Mouse (Mus musculus): Measurements from ENCODE around the gene Zfp296. TPM values are rescaled to one million over a fixed set of nuclear protein-coding genes. Genes with fewer than 3 reads are reported as not detected.
"Not testable (repeated sequence)": the region's sequence is repeated elsewhere in the genome, so short reads cannot be mapped to it uniquely, and the experiment has no call there.

The Zfp296 gene
- polyA plus RNA-seq, 1 experiment = 1.4 TPM

DNA sequence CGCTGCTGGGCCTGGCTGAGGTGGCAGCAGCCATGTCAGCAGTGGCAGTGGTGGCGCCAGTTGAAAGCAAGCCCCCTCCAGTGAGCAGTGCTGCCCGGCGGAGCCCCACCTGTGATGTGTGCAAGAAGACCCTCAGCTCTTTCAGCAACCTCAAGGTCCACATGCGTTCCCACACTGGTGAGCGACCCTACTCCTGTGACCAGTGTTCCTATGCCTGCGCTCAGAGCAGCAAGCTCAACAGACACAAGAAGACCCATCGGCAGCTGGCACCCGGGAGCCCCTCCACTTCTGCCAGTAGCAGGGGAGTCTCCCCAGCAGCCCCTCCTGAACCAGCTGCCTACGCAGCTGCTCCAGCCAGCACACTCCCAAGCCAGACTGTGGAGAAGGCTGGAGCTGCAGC is 2.7 kb downstream of the Zfp296 start:
- TF ChIP-seq POLR2A (IDR thresholded peaks at IDR 0.05; ENCODE audit: borderline replicate concordance, extremely low read depth, insufficient read depth, insufficient read length, poor library complexity, severe bottlenecking) = no peak
- TF ChIP-seq CTCF (IDR thresholded peaks at IDR 0.05; ENCODE audit: borderline replicate concordance, extremely low read depth, insufficient read depth, insufficient read length) = no peak

DNA sequence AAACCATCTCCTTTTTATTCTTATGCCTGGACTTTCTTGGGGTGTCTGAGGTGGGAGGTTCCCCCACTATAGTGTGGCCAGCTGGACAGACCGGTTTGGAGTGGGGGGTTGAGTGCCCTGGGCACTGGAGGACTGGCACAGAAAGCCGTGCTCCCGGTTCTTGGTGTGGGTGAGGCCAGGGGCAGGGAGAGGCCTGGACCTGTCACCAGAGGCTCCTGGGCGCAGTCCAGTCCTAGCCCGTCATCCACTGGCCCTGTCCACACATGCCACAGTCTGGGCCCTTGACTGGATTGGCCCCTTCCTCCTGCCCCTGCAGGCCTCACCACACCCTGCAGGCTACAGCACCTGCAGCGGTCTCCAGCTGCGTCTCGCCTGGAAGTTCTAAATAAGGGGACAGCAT is 3.5 kb downstream of the Zfp296 start:
- TF ChIP-seq CTCF (IDR thresholded peaks at IDR 0.05; ENCODE audit: borderline replicate concordance, extremely low read depth, insufficient read depth, insufficient read length) (no peak), POLR2A (IDR thresholded peaks at IDR 0.05; ENCODE audit: borderline replicate concordance, extremely low read depth, insufficient read depth, insufficient read length, poor library complexity, severe bottlenecking) (no peak)
- no peak for DNase-seq (ENCODE audit: low read depth)

More for the DNA sequence above, 2.7 kb downstream of the Zfp296 start:
- no peak for DNase-seq (ENCODE audit: low read depth)

DNA sequence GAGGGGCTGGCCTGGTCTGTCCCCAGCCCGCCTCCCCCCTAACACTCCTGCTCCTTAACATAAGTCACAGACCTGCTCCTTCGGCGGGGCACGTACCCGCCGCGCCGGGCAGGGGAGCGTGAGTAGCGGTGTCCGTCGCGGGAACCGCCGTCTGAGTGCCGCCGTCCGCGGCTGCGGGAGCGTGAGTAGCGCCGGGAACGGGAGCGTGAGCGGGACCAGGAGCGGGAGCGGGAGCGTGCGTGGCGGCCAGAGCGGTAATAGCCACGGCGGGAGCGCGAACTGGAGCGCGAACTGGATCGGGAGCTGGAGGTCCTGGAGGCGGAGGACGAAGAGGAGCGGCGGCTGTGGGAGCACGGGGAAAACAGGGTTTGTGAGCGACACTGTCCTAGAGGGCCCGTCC is 9.2 kb downstream of the Zfp296 start:
- TF ChIP-seq CTCF (IDR thresholded peaks at IDR 0.05; ENCODE audit: borderline replicate concordance, extremely low read depth, insufficient read depth, insufficient read length) (no peak), POLR2A (IDR thresholded peaks at IDR 0.05; ENCODE audit: borderline replicate concordance, extremely low read depth, insufficient read depth, insufficient read length, poor library complexity, severe bottlenecking) (no peak)
- peak; percentile 13 for DNase-seq (ENCODE audit: low read depth)

DNA sequence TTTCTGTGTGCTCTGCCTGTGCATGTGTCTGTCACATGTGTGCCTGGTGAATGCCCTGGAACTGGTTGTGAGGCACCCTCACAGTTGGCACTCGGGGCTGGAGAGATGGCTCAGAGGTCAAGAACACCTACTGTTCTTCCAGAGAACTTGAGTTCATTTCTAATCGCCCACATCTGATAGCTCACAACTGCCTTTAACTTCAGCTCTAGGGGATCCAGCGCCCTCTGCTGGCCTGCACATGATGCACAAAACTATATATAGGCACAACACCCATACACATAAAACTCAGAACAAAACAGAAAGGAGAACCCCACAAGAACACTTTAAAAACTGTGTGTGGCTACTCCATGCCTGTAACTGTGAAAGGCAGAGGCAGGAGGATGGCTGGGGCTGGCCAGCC is 12.1 kb downstream of the Zfp296 start:
- TF ChIP-seq CTCF (IDR thresholded peaks at IDR 0.05; ENCODE audit: borderline replicate concordance, extremely low read depth, insufficient read depth, insufficient read length) (peak; percentile 64; the same call in 1 of the 2 replicates), POLR2A (IDR thresholded peaks at IDR 0.05; ENCODE audit: borderline replicate concordance, extremely low read depth, insufficient read depth, insufficient read length, poor library complexity, severe bottlenecking) (no peak)
- DNase-seq (ENCODE audit: low read depth) = peak; percentile 59

DNA sequence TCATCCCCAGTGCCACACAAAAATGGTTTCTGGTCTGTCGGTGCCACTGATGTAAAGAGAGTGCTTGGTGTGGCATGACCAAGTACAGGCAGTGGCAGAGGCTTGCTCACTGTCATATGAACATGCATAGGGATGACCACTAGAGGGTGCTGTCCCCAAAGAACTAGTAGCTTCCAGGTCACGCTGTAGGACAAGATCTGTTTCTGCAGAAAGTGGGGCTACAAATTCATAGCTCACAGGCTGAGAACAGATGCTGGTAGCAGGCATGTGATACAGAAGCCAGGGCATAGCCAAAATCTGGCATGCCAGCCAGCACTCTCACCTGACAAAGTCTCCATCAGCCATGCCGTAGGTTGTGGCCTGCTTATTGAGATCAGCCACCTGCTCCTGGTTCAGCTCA is 12.8 kb downstream of the Zfp296 start:
- peak; percentile 87 for DNase-seq (ENCODE audit: low read depth)
- TF ChIP-seq CTCF (IDR thresholded peaks at IDR 0.05; ENCODE audit: borderline replicate concordance, extremely low read depth, insufficient read depth, insufficient read length) = peak; percentile 80; the same call in 1 of the 2 replicates
- TF ChIP-seq POLR2A (IDR thresholded peaks at IDR 0.05; ENCODE audit: borderline replicate concordance, extremely low read depth, insufficient read depth, insufficient read length, poor library complexity, severe bottlenecking) = no peak

DNA sequence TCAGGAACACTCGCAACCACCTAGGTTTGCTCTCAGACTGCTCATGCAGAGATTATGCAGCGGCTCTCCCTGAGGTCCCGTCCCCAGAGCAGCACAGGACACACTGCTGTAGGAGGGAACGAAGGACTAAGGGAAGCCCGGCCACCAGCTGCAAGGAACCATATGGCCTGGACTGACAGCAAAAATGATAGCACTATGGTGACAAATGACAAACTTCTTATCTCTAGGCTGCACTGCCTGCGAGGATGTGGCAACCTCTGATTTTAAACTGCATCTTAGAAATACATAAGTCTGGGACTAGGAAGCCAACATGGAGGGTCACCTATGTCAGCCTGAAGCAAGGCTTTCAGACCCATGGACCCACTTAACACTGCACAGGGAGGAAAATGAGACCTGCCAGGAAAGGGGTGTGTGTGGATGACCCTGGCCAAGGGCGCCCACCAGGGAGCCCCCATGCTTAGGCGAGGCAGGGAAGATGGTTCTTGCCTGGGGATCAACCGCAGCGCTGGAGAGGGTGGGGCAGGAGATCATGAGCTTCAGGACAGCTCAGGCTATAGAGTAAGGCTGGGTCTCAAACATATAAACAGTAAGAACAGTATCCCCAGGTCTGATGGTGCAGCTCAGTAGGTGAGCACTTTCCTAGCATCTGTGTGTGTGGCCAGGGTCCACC is 16.1 kb downstream of the Zfp296 start:
- TF ChIP-seq CTCF (IDR thresholded peaks at IDR 0.05; ENCODE audit: borderline replicate concordance, extremely low read depth, insufficient read depth, insufficient read length) (no peak), POLR2A (IDR thresholded peaks at IDR 0.05; ENCODE audit: borderline replicate concordance, extremely low read depth, insufficient read depth, insufficient read length, poor library complexity, severe bottlenecking) (no peak)
- DNase-seq (ENCODE audit: low read depth) = no peak

DNA sequence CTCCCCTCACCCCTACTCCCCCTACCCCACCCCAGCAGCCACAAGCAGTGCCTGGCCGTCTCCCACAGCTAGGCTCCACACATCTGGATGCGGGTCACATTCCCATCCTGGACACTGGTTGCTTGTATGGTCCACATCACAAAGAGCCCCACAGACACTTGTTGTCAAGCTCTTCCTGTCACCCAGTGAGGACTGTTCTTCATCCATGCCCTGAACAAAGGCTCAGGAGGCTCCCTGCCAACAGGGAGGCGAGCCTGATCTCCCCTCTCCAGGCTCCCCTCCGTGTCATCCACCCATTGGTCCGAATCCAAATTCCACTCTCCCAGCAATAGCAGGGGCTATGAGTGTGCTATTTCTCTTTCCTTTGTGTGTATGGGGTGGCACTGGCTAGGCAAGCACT is 23.5 kb downstream of the Zfp296 start:
- no peak for TF ChIP-seq CTCF (IDR thresholded peaks at IDR 0.05; ENCODE audit: borderline replicate concordance, extremely low read depth, insufficient read depth, insufficient read length)
- TF ChIP-seq POLR2A (IDR thresholded peaks at IDR 0.05; ENCODE audit: borderline replicate concordance, extremely low read depth, insufficient read depth, insufficient read length, poor library complexity, severe bottlenecking) = no peak
- DNase-seq (ENCODE audit: low read depth) = peak; percentile 72

DNA sequence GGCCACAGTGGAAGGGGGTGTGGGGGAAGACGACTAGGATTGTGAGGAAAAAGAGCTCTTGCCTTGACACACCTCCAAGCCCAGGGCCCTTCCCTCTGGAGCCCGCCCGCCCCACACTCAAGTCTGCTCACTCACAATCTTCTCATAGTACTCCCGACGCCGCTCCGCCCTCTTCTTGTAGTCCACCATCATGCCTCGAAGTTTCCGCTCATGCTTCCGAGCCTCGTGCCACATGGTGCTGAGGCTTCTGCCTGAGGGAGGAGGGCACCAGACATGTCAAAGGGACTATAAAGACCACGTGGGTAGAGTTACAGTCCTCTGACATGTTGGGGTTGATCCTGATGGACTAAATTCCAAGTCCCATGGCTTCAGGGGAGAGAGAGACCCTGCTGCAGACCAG is 26.0 kb downstream of the Zfp296 start:
- DNase-seq (ENCODE audit: low read depth) = no peak
- no peak for TF ChIP-seq CTCF (IDR thresholded peaks at IDR 0.05; ENCODE audit: borderline replicate concordance, extremely low read depth, insufficient read depth, insufficient read length)
- no peak for TF ChIP-seq POLR2A (IDR thresholded peaks at IDR 0.05; ENCODE audit: borderline replicate concordance, extremely low read depth, insufficient read depth, insufficient read length, poor library complexity, severe bottlenecking)

DNA sequence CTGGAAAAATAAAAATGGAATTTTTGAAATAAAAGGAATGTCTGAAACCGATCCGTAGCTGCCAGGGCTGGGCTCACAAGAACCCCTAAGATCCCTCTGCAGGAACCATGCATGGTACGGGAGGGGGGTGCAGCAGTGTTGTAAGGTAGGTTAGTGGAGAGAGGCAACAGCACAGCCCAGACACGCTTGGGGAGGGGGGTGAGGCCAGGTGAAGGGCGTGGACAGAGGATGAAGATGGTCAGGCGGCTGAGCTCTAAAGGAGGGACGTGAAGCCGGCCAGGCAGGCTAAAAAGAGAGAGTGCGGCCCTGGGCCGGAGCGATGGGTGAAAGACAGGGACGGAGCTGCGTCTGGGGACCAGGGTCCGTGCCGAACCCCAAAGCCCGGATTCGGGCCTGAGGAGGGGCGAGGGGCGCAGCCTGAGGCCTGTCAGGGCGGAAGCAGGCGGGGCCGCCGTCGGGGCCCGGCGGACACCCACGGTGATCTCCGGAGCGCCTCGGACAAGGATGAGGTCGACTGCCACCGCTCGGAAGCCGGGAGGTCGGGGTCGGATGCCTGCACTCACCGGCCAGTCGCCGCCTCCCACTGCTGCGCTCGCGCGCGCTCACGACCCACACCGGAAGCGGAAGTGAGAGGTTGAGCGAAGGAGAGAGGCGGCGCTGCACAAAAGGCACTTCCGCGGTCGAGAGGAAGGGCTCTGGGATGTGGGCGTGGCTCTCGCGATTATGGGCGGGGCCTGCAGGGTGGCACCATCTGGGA is 26.9 kb downstream of the Zfp296 start, which contains the start of gene Clasrp:
Clasrp (minus strand) TSS at position 638 of the 757 bp plus-strand sequence.
- no peak for TF ChIP-seq CTCF (IDR thresholded peaks at IDR 0.05; ENCODE audit: borderline replicate concordance, extremely low read depth, insufficient read depth, insufficient read length)
- peak; percentile 76; the same call in 1 of the 2 replicates for TF ChIP-seq POLR2A (IDR thresholded peaks at IDR 0.05; ENCODE audit: borderline replicate concordance, extremely low read depth, insufficient read depth, insufficient read length, poor library complexity, severe bottlenecking)

DNA sequence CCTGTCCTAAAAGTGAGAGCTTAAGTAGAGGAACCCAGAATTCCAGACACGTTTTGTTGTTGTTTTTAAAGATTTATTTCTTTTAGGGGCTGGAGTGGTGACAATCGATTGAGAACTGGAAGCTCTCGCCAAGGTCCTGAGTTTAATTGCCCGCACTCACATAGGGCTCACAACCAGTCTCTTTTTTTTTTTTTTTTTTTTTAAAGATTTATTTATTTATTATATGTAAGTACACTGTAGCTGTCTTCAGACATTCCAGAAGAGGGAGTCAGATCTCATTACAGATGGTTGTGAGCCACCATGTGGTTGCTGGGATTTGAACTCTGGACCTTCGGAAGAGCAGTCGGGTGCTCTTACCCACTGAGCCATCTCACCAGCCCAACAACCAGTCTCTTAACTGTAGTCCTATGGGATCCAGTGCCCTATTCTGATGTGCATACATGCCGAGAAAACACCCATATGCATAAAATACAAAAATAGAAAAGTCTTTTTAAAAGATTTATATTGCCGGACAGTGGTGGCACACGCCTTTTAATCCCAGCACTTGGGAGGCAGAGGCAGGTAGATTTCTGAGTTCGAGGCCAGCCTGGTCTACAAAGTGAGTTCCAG is 27.6 kb downstream of the Zfp296 start:
- DNase-seq (ENCODE audit: low read depth) = not testable (repeated sequence)

More for the DNA sequence above, 26.9 kb downstream of the Zfp296 start, which contains the start of gene Clasrp:
- DNase-seq (ENCODE audit: low read depth) = peak; percentile 97

DNA sequence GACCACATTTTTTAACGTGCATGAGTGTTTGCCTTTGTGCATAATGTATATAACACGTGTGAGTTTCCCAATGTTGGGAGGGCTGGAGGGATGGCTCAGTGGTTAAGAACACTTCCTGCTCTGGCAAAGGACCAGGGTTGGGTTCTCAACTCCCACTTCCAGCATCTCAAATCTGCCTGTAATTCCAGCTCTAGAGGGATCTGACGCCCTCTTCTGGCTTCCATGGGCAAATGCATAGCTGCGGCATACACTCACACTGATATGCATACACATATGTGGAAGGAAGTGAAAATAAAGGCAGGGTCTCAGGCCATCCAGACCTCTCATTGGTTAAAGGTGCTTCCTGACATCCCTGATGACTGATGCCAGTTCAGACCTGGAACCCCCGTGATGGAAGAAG is 30.2 kb downstream of the Zfp296 start:
- no peak for TF ChIP-seq POLR2A (IDR thresholded peaks at IDR 0.05; ENCODE audit: borderline replicate concordance, extremely low read depth, insufficient read depth, insufficient read length, poor library complexity, severe bottlenecking)
- TF ChIP-seq CTCF (IDR thresholded peaks at IDR 0.05; ENCODE audit: borderline replicate concordance, extremely low read depth, insufficient read depth, insufficient read length) = no peak
- DNase-seq (ENCODE audit: low read depth) = no peak

Measured in brain, embryonic 14.5 days (tissue).